Mouse (Mus musculus): Measurements from ENCODE around the gene Gmds. TPM values are rescaled to one million over a fixed set of nuclear protein-coding genes. Genes with fewer than 3 reads are reported as not detected.

Gmds gene
- total RNA-seq, 2 experiments from 2014 or later: 11.3 to 12.8 TPM

GRCm38 (mm10) chr13:31772882-31773281 lies 565.7 kb downstream of the Gmds start:
- no peak for DNase-seq (ENCODE audit: low spot score in 2 of 2)
- intact Hi-C loops (cut with DNase I): no loop called here

Data from left cerebral cortex, postnatal 25 days (tissue).